Mouse (Mus musculus) cerebellum, adult 2 months (tissue): ENCODE measurements around the gene Cckar. TPM values are rescaled to one million over a fixed set of nuclear protein-coding genes. Genes with fewer than 3 reads are reported as not detected.

Experiments
- DNase-seq, 2 experiments: peaks; one replicate each; pipeline ENCODE4 v3.0.0; 2021
- H3K27ac ChIP-seq: fragments of 200-500 bp; 2 replicates; pipeline ENCODE4 v1.5.1; 2012; ENCODE audit warnings: low read length, control low read depth, inconsistent platforms; ENCODE audit not compliant: insufficient read depth
- H3K27me3 ChIP-seq: fragments of 200-500 bp; 2 replicates; pipeline ENCODE4 v1.6.1; 2012; ENCODE audit warnings: inconsistent platforms, mild to moderate bottlenecking, low read length, moderate library complexity; ENCODE audit not compliant: control insufficient read depth, insufficient read depth
- H3K4me1 ChIP-seq: fragments of 200-500 bp; 2 replicates; pipeline ENCODE4 v1.6.1; 2011; ENCODE audit warnings: low read length; ENCODE audit not compliant: control insufficient read depth, insufficient read depth
- H3K4me3 ChIP-seq: fragments of 200-500 bp; replicated peaks from 2 replicates; pipeline ENCODE3; 2011; ENCODE audit warnings: mild to moderate bottlenecking, low read depth, low read length, control low read depth; ENCODE audit not compliant: insufficient read depth
- CTCF ChIP-seq: fragments of 200-500 bp; IDR thresholded peaks from 2 replicates; pipeline ENCODE4 v1.5.1; 2011; ENCODE audit warnings: low read depth, mild to moderate bottlenecking, control low read depth, low read length, moderate library complexity, borderline replicate concordance; ENCODE audit not compliant: insufficient read depth
- POLR2A ChIP-seq: fragments of 200-500 bp; IDR thresholded peaks from 2 replicates; pipeline ENCODE4 v1.6.1; 2011; ENCODE audit warnings: low read length, control low read depth, borderline replicate concordance; ENCODE audit not compliant: insufficient read depth
- WGBS: fragments of 180-500 bp; shearing (Covaris S2); methylation state at CpG from one replicate; pipeline ENCODE4 v1.1.7; 2018; 5-methylcytosine and 5-hydroxymethylcytosine counted together
- polyA plus RNA-seq: library from polyadenylated mRNA; depleted of rRNA; stranded (reverse); fragments of >200 nt; gene quantifications from 2 replicates; pipeline ENCODE4 v1.2.3, GENCODE M21; 2012

The Cckar gene
- polyA plus RNA-seq, 1 experiment: 0.49 TPM

DNA sequence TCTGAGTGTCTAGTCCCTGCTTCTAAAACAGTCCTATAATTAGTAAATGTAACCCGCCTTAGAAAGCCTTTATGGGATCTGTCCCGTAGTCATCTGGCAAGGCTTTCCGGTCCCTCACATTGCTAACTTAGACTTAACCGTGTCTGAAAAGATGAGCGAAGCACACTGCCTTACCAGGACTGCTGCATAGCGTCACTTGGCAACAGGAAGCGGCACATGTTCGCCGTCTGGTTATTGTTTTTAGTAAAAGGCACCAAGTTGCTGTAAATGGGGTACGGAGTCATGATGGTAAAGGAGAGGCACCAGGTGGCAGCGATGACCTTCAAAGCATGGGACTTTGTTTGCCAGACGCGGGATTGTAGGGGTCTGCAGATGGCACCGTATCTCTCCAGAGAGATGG is 4.8 kb downstream of the Cckar start:
- no peak overlapping the region for H3K27ac ChIP-seq
- 75% methylated on average over 14 of the region's 14 CpGs for WGBS
- H3K4me1 ChIP-seq: no peaks in the 10 kb centered on the region
- TF ChIP-seq CTCF: no peak
- TF ChIP-seq POLR2A: no peak
- DNase-seq: no peak
- H3K27me3 ChIP-seq: no peaks in the 10 kb centered on the region
- H3K4me3 ChIP-seq: no peak overlapping the region

- 46% methylated on average over 9 of the region's 9 CpGs for WGBS
These were observed 9.7 kb downstream of the Cckar start for GRCm38 (mm10) chr5:53697794-53698193.

DNA sequence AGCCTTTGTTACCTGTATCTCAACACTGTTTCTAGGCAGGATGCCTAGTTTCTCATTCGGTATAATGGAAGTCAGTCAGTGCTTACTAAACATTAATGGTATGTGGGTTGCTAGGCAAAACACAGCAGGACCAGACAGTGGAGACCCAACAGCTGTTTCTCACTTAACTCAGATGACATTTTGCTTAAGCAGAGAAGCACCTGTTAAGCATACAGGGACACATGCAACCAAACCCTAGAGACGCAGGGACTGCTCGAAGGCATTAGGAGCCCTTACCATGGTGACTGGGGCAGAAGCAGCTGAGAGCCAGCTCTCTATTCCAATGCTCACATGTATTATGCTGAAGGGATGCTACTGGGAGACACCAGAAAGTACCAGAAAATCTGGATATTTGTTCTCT is 10.8 kb downstream of the Cckar start:
- H3K27me3 ChIP-seq: no peaks in the 10 kb centered on the region
- H3K4me1 ChIP-seq: no peaks in the 10 kb centered on the region
- H3K27ac ChIP-seq: no peak overlapping the region
- WGBS: 47% methylated on average over 3 of the region's 3 CpGs
- DNase-seq: no peak
- TF ChIP-seq CTCF: no peak
- no peak overlapping the region for H3K4me3 ChIP-seq

More at GRCm38 (mm10) chr5:53697794-53698193, 9.7 kb downstream of the Cckar start:
- Histone ChIP-seq H3K27me3 (no peaks in the 10 kb centered on the region), H3K27ac (no peak overlapping the region), H3K4me3 (no peak overlapping the region), H3K4me1 (no peaks in the 10 kb centered on the region)
- DNase-seq: no peak
- TF ChIP-seq POLR2A (no peak), CTCF (no peak)

- Histone ChIP-seq H3K4me3 (no peak overlapping the region), H3K27ac (no peak overlapping the region), H3K4me1 (no peaks in the 10 kb centered on the region), H3K27me3 (no peaks in the 10 kb centered on the region)
- 100% methylated on average over 1 of the region's 1 CpGs for WGBS
- TF ChIP-seq CTCF: no peak
- no peak for TF ChIP-seq POLR2A
- no peak for DNase-seq
These were observed 14.8 kb downstream of the Cckar start for GRCm38 (mm10) chr5:53692662-53693061.

DNA sequence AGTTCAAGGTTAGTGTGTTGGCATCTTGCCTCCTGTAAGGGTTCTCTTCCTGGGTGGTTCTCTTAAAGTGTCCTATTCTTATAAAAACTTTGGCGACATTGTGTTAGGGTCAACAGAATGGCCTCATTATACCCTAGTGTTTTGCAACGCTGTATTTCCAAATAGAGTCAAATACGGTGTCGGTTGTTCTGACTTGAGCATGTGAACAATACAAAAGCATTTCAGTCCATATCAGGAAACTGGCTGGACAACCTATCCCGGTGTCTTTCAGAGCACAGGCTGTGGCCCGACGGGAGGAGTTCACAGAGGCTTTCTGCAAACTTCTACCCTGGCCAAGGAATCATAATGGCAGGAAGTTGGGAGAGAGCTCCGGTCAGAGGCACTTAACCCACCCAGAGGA is 15.4 kb downstream of the Cckar start:
- no peaks in the 10 kb centered on the region for H3K4me1 ChIP-seq
- 91% methylated on average over 8 of the region's 8 CpGs for WGBS
- no peak for TF ChIP-seq POLR2A
- TF ChIP-seq CTCF: no peak
- DNase-seq: no peak
- no peaks in the 10 kb centered on the region for H3K27me3 ChIP-seq
- H3K27ac ChIP-seq: no peak overlapping the region
- no peak overlapping the region for H3K4me3 ChIP-seq

DNA sequence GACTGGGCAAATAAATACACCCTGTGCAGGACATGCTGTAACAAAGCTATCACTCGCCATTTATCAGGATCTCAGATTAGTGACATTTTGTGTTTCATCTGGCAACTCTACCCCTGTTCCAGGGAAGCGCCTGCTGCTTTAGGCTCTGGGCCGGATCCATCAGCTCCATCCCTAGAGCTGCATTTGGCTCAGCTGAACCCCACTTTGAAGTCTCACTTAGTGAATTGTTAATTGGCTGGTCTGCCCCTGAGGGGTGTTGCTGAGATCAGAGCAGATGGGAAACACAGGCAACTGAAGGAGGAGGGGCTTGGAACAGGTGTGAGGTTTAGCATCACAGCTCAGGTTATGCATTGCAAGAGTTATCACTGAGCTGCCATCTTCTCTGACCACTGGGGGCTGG is 15.9 kb downstream of the Cckar start:
- Histone ChIP-seq H3K27me3 (no peaks in the 10 kb centered on the region), H3K27ac (no peak overlapping the region), H3K4me3 (no peak overlapping the region), H3K4me1 (no peaks in the 10 kb centered on the region)
- TF ChIP-seq CTCF (no peak), POLR2A (no peak)
- peak in 1 of 2 experiments; percentile 2 for DNase-seq
- WGBS: 22% methylated on average over 3 of the region's 3 CpGs

DNA sequence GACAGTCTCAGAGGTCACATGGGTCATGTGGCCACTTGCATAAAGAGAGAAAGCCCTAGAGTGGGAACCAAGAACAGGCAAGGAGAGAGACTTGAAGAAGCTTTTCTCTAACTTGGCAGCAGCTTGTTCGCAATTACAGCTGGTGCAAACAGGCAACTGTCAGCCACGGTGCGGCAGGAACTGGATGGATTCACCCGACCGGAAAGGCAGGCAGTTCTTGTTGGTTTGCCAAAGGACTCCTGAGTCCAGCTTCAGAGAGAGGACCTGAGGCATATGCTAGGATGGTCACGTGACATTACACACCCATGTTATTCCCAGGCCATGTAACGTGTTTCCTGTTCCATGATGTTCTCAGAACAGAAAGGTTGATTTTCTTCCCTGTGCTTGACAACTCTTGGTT is 19.2 kb downstream of the Cckar start:
- Histone ChIP-seq H3K27me3 (no peaks in the 10 kb centered on the region), H3K27ac (no peak overlapping the region), H3K4me3 (no peak overlapping the region), H3K4me1 (no peaks in the 10 kb centered on the region)
- DNase-seq: no peak
- TF ChIP-seq CTCF: no peak
- TF ChIP-seq POLR2A: no peak
- 16% methylated on average over 7 of the region's 7 CpGs for WGBS

DNA sequence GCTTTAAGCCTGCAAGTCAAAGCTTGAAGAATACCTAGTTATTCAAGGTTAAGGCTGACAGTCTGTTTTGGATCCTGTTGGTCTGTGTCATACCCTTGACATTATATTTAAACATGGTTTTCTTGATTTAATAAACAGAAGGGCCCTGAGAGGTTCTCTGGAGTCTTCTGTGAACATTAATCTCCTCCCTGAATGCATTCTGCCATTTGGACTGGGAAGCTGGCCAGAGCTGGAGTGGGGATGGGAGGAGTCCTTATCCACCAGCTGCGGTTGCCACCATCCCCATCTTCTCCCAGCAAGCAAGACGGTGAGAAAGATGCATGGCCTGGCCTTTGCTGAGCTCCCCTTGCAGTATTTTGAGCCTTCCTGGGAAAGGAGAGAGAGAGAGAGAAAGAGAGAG is 21.1 kb downstream of the Cckar start:
- Histone ChIP-seq H3K27ac (no peak overlapping the region), H3K27me3 (no peaks in the 10 kb centered on the region), H3K4me3 (no peak overlapping the region), H3K4me1 (no peaks in the 10 kb centered on the region)
- WGBS: 46% methylated on average over 2 of the region's 2 CpGs
- DNase-seq: no peak
- TF ChIP-seq CTCF (no peak), POLR2A (no peak)
